Mouse (Mus musculus) granulocyte monocyte progenitor cell, adult 5-6 weeks (primary cell): ENCODE data around the gene Acsl5. TPM values are rescaled to one million over a fixed set of nuclear protein-coding genes. Genes with fewer than 3 reads are reported as not detected.

ENCODE experiments used
- ATAC-seq: replicated peaks from 2 replicates; pipeline ENCODE4 v1.8.0; 2016; ENCODE audit warnings: mild to moderate bottlenecking, moderate TSS enrichment, inconsistent platforms; ENCODE audit not compliant: poor library complexity, severe bottlenecking
- total RNA-seq, 2 experiments: library from RNA; stranded (forward) in 1 of 2; stranded (reverse) in 1 of 2; fragments of 200-712, 200-1000 nt in 1 of 2; fragments of >200 nt in 1 of 2; fragmentation: Nextera tagmentation in 1 of 2; gene quantifications; 2 replicates each; pipeline ENCODE4 v1.2.3; 2014 to 2017

The Acsl5 gene
- total RNA-seq, 2 experiments from 2014 or later = 68.6 to 204 TPM

- no peak for ATAC-seq
Observed at GRCm38 (mm10) chr19:55273340-55273739, 21.6 kb downstream of the Acsl5 start.

- no peak for ATAC-seq
Observed at GRCm38 (mm10) chr19:55276100-55276499, 24.4 kb downstream of the Acsl5 start.

DNA sequence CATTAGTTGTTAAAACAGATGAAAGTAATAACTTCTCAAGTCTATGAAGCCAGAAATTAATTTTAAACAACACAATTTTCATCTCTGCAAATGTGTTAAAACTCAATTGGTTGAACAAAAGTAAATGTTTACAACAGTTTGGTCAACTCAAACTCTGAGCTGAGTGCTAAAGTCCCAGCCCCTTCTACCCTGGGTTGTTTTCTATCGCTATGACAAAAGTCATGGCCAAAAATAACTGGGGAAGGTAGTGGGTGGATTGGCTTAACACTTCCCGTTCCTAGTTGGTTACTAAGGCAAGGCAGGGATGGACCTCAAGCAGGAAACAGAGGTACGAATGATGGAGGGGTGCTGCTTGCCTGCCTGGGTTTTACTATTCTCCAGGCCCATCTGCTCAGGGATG is 25.0 kb downstream of the Acsl5 start:
- no peak for ATAC-seq

DNA sequence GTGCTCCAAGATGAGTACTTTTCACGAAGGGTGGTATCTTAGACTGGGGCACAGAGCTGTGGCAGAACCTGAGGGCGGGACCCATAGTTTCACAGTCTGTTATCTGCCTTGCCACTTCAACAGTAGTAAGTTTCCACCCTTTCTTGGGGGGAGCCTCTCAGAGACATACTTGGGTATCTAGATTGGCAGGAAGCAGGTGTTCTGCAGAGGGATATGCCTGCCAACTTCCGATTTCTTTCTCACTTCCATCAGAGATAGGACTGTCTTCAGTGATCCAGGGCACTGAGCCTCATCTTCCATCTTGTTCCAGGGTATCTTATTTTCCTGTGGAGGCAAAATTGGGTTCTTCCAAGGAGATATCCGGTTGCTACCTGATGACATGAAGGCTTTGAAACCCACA is 32.4 kb downstream of the Acsl5 start:
- ATAC-seq = no peak

DNA sequence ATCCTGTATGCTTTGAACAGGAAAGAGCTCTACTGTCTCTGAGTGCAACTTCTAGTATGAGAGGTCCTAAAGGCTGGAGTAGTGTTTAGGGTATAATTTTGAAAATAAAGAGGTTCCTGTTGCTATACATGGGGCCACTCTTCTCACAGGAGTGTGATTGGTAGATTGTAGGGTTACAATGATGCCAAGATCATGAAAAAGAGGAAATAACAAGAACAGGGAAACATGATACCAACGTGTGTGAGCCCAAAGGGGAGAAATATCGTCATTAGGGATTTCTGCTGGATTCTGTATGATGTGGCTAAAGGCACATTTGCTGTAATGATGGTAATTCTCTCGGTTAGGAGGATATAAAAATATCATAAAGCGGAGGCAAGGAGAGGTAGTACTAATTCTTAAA is 34.3 kb downstream of the Acsl5 start:
- no peak for ATAC-seq

DNA sequence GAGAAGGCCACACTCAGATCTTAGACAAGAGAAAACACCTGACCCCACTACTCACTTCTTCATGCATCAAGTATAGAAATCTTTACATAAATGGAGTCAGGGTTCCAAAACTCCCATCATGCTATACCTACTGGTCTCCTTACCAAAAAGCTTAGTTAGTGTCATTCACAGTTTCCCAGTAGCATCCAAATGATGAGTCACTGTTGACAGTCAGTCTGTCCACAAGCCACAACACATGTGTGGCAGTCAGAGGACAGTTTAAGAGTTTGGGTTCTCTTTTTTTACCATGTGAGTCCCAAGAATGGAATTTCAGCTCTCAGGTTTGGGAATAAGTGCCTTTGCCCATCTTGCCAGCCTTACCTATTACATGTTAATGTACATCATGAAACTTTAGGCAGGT is 37.2 kb downstream of the Acsl5 start:
- no peak for ATAC-seq

DNA sequence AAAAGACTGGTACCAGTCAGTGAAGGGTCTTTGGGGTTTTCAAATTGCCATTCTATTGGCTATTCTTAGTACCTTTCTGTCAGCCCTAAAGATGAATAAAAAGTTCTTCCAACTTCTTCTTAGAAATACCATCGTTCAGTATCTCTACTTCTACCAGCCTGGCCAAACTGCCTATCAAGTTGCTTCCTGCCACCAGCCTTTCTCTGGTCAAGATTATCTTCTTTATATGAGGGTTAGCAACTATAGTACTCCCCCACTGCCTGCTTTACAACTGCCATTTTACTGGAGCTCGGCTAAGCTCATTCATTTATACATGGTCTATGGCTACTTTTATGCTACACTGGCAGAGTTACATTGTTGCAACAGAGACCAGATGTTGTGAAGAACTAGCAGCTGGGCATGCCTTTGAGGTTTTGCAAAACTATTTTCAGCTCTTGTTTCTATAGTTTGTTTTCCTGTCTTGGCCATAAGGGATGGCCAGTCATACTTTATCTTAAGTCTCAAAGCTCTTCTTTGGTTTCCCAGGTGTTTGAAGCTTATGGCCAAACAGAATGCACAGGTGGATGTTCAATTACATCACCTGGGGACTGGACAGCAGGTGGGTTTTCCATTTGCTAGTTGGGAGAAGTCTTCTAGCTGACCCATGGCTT is 39.0 kb downstream of the Acsl5 start:
- ATAC-seq = no peak

DNA sequence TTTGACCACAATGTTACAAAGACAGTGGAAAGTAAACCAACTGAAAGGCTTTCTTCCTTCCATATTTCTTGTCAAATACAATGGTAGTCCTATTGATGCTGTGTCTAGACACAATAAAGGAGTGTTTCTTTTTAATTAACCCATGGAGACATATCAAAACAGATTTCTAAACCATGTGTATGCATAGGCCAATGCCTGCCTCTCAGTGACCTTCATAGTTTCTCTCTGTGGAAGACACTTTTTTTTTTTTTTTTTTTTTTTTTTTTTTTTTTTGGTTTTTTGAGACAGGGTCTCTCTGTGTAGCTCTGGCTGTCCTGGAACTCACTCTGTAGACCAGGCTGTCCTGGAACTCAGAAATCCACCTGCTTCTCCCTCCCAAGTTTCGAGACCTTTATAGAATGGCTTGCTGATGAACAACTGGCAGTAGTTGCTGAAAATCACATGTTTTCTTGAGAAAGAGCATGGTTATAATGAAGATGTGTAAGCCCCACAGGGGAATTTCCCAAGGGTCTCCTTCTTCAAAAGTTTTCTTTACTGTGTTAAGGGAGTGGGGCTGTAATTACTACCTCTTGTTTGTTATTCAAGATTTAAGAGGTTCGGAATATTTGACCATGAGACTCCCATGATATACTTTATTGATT is 40.6 kb downstream of the Acsl5 start:
- no peak for ATAC-seq

DNA sequence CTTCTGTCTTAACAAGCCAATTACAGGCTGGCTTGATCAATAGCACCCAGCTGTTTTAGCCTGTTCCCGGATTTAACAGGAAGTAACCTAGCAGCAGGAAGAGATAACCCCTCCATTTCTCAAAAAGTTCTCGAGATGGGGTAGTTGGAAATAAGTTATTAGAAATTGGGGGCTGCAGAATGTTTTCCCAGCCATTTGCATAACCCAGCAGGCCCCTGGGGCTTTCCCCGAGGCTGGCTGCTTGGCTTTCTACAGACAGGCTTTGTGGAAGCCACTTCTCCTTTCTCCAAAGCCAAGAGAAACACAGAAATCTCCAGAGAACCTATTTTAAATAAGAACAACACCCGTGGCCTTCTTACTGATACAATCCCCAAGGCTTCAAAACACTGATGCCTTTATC is 41.4 kb downstream of the Acsl5 start:
- no peak for ATAC-seq

GRCm38 (mm10) chr19:55295075-55295474 is 43.3 kb downstream of the Acsl5 start:
- no peak for ATAC-seq

GRCm38 (mm10) chr19:55295556-55295955 is 43.8 kb downstream of the Acsl5 start:
- ATAC-seq = no peak

DNA sequence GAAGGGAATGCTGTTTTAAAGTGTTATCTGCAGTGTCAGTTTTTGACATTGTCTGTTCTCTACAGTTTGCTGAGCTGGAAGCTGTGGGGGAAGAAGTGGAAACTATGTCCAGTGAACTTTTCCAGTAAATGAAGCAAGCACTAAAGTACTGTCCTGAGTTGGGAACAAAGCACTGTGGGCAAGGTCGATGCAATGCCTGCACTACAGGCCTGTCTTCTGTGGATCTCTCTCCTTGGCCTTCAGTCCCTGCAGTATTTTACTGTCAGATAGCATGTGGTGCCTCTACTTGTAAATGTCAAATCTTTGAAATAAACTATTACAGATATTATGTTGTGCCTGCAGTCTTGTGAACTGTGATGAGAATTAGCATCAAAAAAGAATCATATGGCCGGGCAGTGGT is 44.6 kb downstream of the Acsl5 start:
- ATAC-seq = no peak

DNA sequence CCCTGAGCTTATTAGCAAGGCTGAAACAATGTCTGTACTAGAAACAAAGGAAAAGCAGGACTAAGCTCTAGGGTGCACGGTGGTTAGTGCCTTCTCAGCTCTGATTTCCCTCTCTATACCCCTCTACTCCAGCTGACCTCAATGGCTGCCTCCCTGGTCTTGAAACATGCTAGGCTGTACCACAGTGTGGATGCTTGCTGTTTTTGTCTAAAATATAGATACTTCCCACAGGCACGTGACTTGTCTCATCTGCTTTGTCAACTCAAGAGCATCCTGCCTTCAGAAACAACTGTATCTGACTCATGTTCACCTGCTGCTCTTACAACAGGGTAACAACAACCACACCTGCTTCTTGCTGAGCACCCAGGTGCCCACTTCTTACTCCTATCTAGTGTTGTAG is 45.8 kb downstream of the Acsl5 start:
- ATAC-seq = no peak

DNA sequence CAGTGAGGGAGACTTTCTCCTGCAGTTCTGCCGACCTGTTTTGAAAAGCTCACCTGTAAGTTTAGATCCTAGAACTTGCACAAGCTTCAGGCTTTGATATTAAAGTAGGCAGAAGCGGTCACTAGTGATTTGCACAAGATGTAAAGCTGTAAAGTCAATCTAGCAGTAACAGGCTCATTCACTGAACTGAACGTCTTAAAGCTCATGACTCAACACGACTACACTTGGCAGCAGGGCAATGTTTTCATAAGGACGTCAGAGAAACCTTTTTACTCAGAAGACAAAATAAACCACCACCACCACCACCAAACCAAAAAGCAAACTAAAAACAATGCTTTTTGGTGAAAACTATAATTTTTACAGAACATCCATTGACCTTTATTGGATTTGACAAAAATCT is 46.2 kb downstream of the Acsl5 start:
- no peak for ATAC-seq

DNA sequence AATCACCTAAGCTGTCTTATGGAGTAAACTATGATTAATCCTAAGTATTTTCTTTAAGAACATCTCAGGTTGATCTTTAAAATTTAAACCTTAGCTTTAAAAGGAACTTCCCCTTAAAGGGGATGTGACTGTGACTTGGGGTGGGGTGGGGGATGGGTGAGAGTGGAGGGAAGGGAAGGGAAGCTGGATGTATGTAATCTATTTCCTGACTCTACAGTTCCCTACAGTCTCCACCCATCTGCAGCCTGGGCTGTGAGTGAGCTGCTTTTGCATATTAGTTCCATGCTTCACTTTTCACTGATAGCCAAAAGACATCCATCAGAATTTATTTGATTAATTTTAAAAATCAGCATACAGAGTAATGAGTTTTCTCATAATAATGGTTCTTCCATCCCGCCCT is 47.6 kb downstream of the Acsl5 start:
- peak; percentile 89 for ATAC-seq

DNA sequence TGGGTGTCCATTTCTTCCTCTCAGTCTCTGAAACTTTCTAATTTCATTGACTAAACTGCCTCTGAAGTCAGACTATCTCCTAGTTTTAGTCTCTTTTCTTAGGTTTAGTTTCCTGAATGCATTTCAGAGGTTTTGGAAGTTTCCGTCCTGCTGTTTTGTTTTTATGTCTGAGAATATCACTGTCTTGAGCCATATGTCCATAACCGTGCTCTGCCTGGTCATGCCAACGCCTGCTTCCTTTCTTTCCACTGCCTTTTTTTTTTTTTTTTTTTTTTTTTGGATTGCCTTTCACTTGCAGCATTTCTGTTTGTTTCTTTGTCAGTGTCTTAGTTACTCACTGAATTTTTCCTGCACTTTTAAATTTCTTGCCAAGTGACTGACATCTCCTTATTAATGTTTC is 48.8 kb downstream of the Acsl5 start:
- no peak for ATAC-seq

GRCm38 (mm10) chr19:55305024-55305423 is 53.3 kb downstream of the Acsl5 start:
- ATAC-seq = no peak

- no peak for ATAC-seq
Observed at GRCm38 (mm10) chr19:55311874-55312273, 60.1 kb downstream of the Acsl5 start.

- no peak for ATAC-seq
Observed at GRCm38 (mm10) chr19:55313649-55314048, 61.9 kb downstream of the Acsl5 start.

- peak; percentile 78 for ATAC-seq
Observed at GRCm38 (mm10) chr19:55315452-55316108, 63.8 kb downstream of the Acsl5 start, which contains the start of gene Zdhhc6. Zdhhc6 (minus strand) TSS chr19:55316032.

GRCm38 (mm10) chr19:55316109-55316714 is 64.5 kb downstream of the Acsl5 start, which contains the start of gene Vti1a:
Vti1a (plus strand) TSS chr19:55316295.
- ATAC-seq = peak; percentile 90
